Mouse (Mus musculus): ENCODE data around the gene Defa34. TPM values are rescaled to one million over a fixed set of nuclear protein-coding genes. Genes with fewer than 3 reads are reported as not detected.
"Not testable (repeated sequence)": the region's sequence is repeated elsewhere in the genome, so short reads cannot be mapped to it uniquely, and the experiment has no call there.

The Defa34 gene
- polyA plus RNA-seq (2014; fragmentation: Nextera tagmentation; extraction: Ambion mirVana) = not detected in 2 replicates

DNA sequence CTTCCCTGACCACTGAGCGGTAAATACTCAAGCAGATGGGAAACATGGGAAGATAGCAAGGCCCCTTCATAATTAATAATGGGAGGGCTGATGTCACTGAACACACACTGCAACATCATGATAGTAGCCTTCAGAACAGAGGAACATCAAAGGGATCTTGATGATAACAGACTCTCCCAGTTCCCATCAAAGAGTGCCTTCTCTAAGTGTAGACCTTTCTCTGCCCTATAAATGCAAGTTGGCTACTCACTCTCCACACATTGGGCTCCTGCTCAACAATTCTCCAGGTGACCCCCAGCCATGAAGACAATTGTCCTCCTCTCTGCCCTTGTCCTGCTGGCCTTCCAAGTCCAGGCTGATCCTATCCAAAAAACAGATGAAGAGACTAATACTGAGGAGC, at the start of gene Defa34:
Gene Defa34 (plus strand): TSS at position 301 of the 400 bp plus-strand sequence.
- H3K27me3 ChIP-seq (ENCODE audit: control insufficient read depth, insufficient read depth, low read length); H3K4me2 ChIP-seq; H3K9ac ChIP-seq (ENCODE audit: low read length); H3K27ac ChIP-seq (ENCODE audit: low read depth, low read length); H3K4me3 ChIP-seq (ENCODE audit: low read depth, low read length); H3K9me3 ChIP-seq (ENCODE audit: control insufficient read depth, low read length); H3K36me3 ChIP-seq (ENCODE audit: control insufficient read depth, insufficient read depth, low read length); ATAC-seq (ENCODE audit: low FRiP score); DNase-seq (ENCODE audit: low spot score, missing footprints); H3K4me1 ChIP-seq (ENCODE audit: control insufficient read depth, insufficient read depth, low read length): not testable (repeated sequence)
- WGBS = 86% methylated on average over 1 of the region's 1 CpGs

DNA sequence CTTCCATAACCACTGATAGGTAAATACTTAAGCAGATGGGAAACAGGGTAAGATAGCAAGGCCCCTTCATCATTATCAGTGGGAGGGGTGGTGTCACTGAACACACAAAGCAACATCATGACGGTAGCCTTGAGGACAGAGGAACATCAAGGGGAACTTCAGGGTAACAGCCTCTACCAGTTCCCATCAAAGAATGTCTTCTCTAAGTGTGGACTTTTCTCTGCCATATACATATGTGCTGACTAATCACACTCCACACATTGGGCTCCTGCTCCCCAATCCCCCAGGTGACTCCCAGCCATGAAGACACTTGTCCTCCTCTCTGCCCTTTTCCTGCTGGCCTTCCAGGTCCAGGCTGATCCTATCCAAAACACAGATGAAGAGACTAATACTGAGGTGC, 47.7 kb upstream of the Defa34 start, which contains the start of gene Defa26:
Gene Defa26 (plus strand): TSS at position 301 of the 400 bp plus-strand sequence.
- not testable (repeated sequence) for H3K27me3 ChIP-seq (ENCODE audit: control insufficient read depth, insufficient read depth, low read length); H3K27ac ChIP-seq (ENCODE audit: low read depth, low read length); H3K4me2 ChIP-seq; H3K4me3 ChIP-seq (ENCODE audit: low read depth, low read length); H3K9me3 ChIP-seq (ENCODE audit: control insufficient read depth, low read length); H3K36me3 ChIP-seq (ENCODE audit: control insufficient read depth, insufficient read depth, low read length); ATAC-seq (ENCODE audit: low FRiP score); H3K9ac ChIP-seq (ENCODE audit: low read length); DNase-seq (ENCODE audit: low spot score, missing footprints); H3K4me1 ChIP-seq (ENCODE audit: control insufficient read depth, insufficient read depth, low read length)
- no CpG with 5 or more reads among the region's 1 CpGs for WGBS

DNA sequence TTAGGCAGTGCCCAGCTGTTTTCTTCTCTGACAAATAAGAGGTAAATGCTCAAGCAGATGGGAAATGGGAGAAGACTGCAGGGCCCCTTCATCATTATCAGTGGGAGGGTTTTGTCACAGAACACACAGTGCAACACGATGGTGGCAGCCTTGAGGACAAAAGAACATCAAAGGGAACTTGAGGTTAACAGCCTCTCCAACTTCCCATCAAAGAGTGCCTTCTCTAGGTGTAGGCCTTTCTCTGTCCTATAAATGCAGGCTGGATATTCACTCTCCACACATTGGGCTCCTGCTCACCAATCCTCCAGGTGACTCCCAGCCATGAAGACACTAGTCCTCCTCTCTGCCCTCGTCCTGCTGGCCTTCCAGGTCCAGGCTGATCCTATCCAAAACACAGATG, 10.1 kb upstream of the Defa34 start, which contains the start of gene Defa17:
Gene Defa17 (plus strand): TSS at position 301 of the 400 bp plus-strand sequence.
- not testable (repeated sequence) for H3K4me1 ChIP-seq (ENCODE audit: control insufficient read depth, insufficient read depth, low read length); H3K4me3 ChIP-seq (ENCODE audit: low read depth, low read length); H3K9me3 ChIP-seq (ENCODE audit: control insufficient read depth, low read length); H3K27me3 ChIP-seq (ENCODE audit: control insufficient read depth, insufficient read depth, low read length); H3K9ac ChIP-seq (ENCODE audit: low read length); H3K36me3 ChIP-seq (ENCODE audit: control insufficient read depth, insufficient read depth, low read length); DNase-seq (ENCODE audit: low spot score, missing footprints); ATAC-seq (ENCODE audit: low FRiP score); H3K27ac ChIP-seq (ENCODE audit: low read depth, low read length); H3K4me2 ChIP-seq
- WGBS = no CpG with 5 or more reads among the region's 2 CpGs

DNA sequence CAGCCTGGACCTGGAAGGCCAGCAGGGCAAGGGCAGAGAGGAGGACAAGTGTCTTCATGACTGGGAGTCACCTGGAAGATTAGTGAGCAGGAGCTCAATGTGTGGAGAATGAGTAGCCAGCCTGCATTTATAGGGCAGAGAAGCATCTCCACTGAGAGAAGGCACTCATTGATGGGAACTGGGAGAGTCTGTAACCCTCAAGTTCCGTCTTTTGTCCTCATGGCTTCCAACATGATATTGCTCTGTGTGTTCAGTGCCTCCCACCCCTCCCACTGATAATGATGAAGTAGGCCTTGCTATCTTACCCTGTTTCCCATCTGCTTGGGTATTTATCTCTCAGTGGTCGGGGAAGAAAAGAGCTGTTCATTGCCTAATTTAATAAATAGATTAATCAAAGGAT, 37.9 kb downstream of the Defa34 start, which contains the start of gene AY761184:
Gene AY761184 (minus strand): TSS at position 101 of the 400 bp plus-strand sequence.
- not testable (repeated sequence) for DNase-seq (ENCODE audit: low spot score, missing footprints); H3K9me3 ChIP-seq (ENCODE audit: control insufficient read depth, low read length); H3K36me3 ChIP-seq (ENCODE audit: control insufficient read depth, insufficient read depth, low read length); ATAC-seq (ENCODE audit: low FRiP score); H3K4me2 ChIP-seq; H3K4me3 ChIP-seq (ENCODE audit: low read depth, low read length); H3K4me1 ChIP-seq (ENCODE audit: control insufficient read depth, insufficient read depth, low read length); H3K9ac ChIP-seq (ENCODE audit: low read length); H3K27ac ChIP-seq (ENCODE audit: low read depth, low read length); H3K27me3 ChIP-seq (ENCODE audit: control insufficient read depth, insufficient read depth, low read length)
- WGBS = 67% methylated on average over 1 of the region's 2 CpGs

Other genes starting within 250 kb of the Defa34 start
- gene Defa36, start 238.4 kb upstream of the Defa34 start, polyA plus RNA-seq (2014; fragmentation: Nextera tagmentation; extraction: Ambion mirVana) = not detected in 2 replicates
- gene Gm7849, start 209.2 kb upstream of the Defa34 start, polyA plus RNA-seq (2014; fragmentation: Nextera tagmentation; extraction: Ambion mirVana) = not detected in 2 replicates
- not detected in 2 replicates for gene Defa20, start 156.5 kb upstream of the Defa34 start, polyA plus RNA-seq (2014; fragmentation: Nextera tagmentation; extraction: Ambion mirVana)
- not detected in 2 replicates for gene Defa32, start 136.8 kb upstream of the Defa34 start, polyA plus RNA-seq (2014; fragmentation: Nextera tagmentation; extraction: Ambion mirVana)
- not detected in 2 replicates for gene Defa37, start 100.4 kb upstream of the Defa34 start, polyA plus RNA-seq (2014; fragmentation: Nextera tagmentation; extraction: Ambion mirVana)
- not detected in 2 replicates for gene Defa28, start 82.8 kb upstream of the Defa34 start, polyA plus RNA-seq (2014; fragmentation: Nextera tagmentation; extraction: Ambion mirVana)
- not detected in 2 replicates for gene Gm7861, start 71.3 kb upstream of the Defa34 start, polyA plus RNA-seq (2014; fragmentation: Nextera tagmentation; extraction: Ambion mirVana)
- gene Defa26, start 47.6 kb upstream of the Defa34 start, polyA plus RNA-seq (2014; fragmentation: Nextera tagmentation; extraction: Ambion mirVana) = not detected in 2 replicates
- not detected in 2 replicates for gene Defa17, start 10.0 kb upstream of the Defa34 start, polyA plus RNA-seq (2014; fragmentation: Nextera tagmentation; extraction: Ambion mirVana)
- gene AY761184, start 37.8 kb downstream of the Defa34 start, polyA plus RNA-seq (2014; fragmentation: Nextera tagmentation; extraction: Ambion mirVana) = not detected in 2 replicates
- not detected in 2 replicates for gene Defa24, start 68.7 kb downstream of the Defa34 start, polyA plus RNA-seq (2014; fragmentation: Nextera tagmentation; extraction: Ambion mirVana)
- gene Defb50, start 157.7 kb downstream of the Defa34 start, polyA plus RNA-seq (2014; fragmentation: Nextera tagmentation; extraction: Ambion mirVana) = not detected in 2 replicates
- not detected in 2 replicates for gene Defb2, start 174.1 kb downstream of the Defa34 start, polyA plus RNA-seq (2014; fragmentation: Nextera tagmentation; extraction: Ambion mirVana)
- not detected in 2 replicates for gene Defb10, start 193.1 kb downstream of the Defa34 start, polyA plus RNA-seq (2014; fragmentation: Nextera tagmentation; extraction: Ambion mirVana)
- not detected in 2 replicates for gene Defb9, start 219.6 kb downstream of the Defa34 start, polyA plus RNA-seq (2014; fragmentation: Nextera tagmentation; extraction: Ambion mirVana)
- not detected in 2 replicates for gene Defb11, start 240.6 kb downstream of the Defa34 start, polyA plus RNA-seq (2014; fragmentation: Nextera tagmentation; extraction: Ambion mirVana)